Mouse (Mus musculus) limb, embryonic 14.5 days (tissue): ENCODE measurements at regions not wholly inside any gene's neighbourhood (a gene's known extent, or its start where the extent isn't known, plus 50 kb on each side); places are given as distances from the start of the nearest gene placed in this dataset.

Experiments
- ATAC-seq: fragments of 200-750 bp; cut with Nextera tagmentation; 2 replicates; pipeline ENCODE4 v1.8.0; 2017; ENCODE audit warnings: low read depth, moderate number of reproducible peaks, moderate TSS enrichment; ENCODE audit not compliant: low FRiP score
- DNase-seq: peaks from one replicate; pipeline ENCODE4 v3.0.0-alpha.2; 2015; ENCODE audit warnings: low spot score
- H3K27ac ChIP-seq: fragments of 300-500 bp; sonication (generic); replicated peaks from 2 replicates; pipeline ENCODE4 v1.5.1; 2014; ENCODE audit warnings: low read depth, mild to moderate bottlenecking, low read length, moderate library complexity, mixed read lengths
- H3K27me3 ChIP-seq: fragments of 300-500 bp; sonication (generic); 2 replicates; pipeline ENCODE4 v1.6.1; 2014; ENCODE audit warnings: low read length, mixed read lengths; ENCODE audit not compliant: control insufficient read depth, insufficient read depth
- H3K36me3 ChIP-seq: fragments of 300-500 bp; sonication (generic); 2 replicates; pipeline ENCODE4 v1.6.1; 2014; ENCODE audit warnings: mild to moderate bottlenecking, low read length, moderate library complexity, mixed read lengths; ENCODE audit not compliant: control insufficient read depth, insufficient read depth
- H3K4me1 ChIP-seq: fragments of 300-500 bp; sonication (generic); 2 replicates; pipeline ENCODE4 v1.6.1; 2014; ENCODE audit warnings: antibody characterized with exemption, low read length, mixed read lengths; ENCODE audit not compliant: control insufficient read depth, insufficient read depth
- H3K4me2 ChIP-seq: fragments of 300-500 bp; sonication (generic); replicated peaks from 2 replicates; pipeline ENCODE4 v1.6.1; 2014; ENCODE audit warnings: low read depth, mild to moderate bottlenecking, low read length, moderate library complexity; ENCODE audit not compliant: severe bottlenecking
- H3K4me3 ChIP-seq: fragments of 300-500 bp; sonication (generic); replicated peaks from 2 replicates; pipeline ENCODE4 v1.5.1; 2014; ENCODE audit warnings: low read length
- H3K9ac ChIP-seq: fragments of 300-500 bp; sonication (generic); 2 replicates; pipeline ENCODE4 v1.6.1; 2014; ENCODE audit warnings: mild to moderate bottlenecking, low read depth, low read length, moderate library complexity; ENCODE audit not compliant: severe bottlenecking
- H3K9me3 ChIP-seq: fragments of 300-500 bp; sonication (generic); 2 replicates; pipeline ENCODE4 v1.6.1; 2016; ENCODE audit warnings: low read length; ENCODE audit not compliant: control insufficient read depth
- POLR2A ChIP-seq: fragments of 200-500 bp; IDR thresholded peaks from 2 replicates; pipeline ENCODE4 v1.8.0; 2012; ENCODE audit warnings: inconsistent platforms, mild to moderate bottlenecking, moderate library complexity, borderline replicate concordance; ENCODE audit not compliant: insufficient read depth, insufficient read length; ENCODE audit errors: extremely low read depth
- WGBS: fragments of 180-500 bp; shearing (Covaris S2); extraction: QIAGEN DNeasy Blood & Tissue Kit; methylation state at CpG from one replicate; pipeline ENCODE4 v1.1.7; 2014; 5-methylcytosine and 5-hydroxymethylcytosine counted together

- H3K9me3 ChIP-seq, result no peaks in the 10 kb centered on the region
- H3K4me2 ChIP-seq, result no peak overlapping the region
- H3K36me3 ChIP-seq, result no peaks in the 10 kb centered on the region
- no peak for ATAC-seq
- no peak overlapping the region for H3K27ac ChIP-seq
- no peak for TF ChIP-seq POLR2A
- H3K4me3 ChIP-seq, result no peak overlapping the region
- peaks cover 6% of the 10 kb centered on the region; the same call in 1 of the 2 replicates for H3K4me1 ChIP-seq
- 73% methylated on average over 2 of the region's 2 CpGs for WGBS
- H3K9ac ChIP-seq, result no peak overlapping the region
- no peak for DNase-seq
- no peaks in the 10 kb centered on the region for H3K27me3 ChIP-seq
Observed at GRCm38 (mm10) chr10:43656207-43656606, 78.1 kb downstream of the Cd24a start.

- 82% methylated on average over 8 of the region's 8 CpGs for WGBS
- no peak overlapping the region for H3K9ac ChIP-seq
- no peak for ATAC-seq
- H3K4me1 ChIP-seq, result peaks cover 6% of the 10 kb centered on the region; the same call in 1 of the 2 replicates
- DNase-seq, result no peak
- H3K36me3 ChIP-seq, result no peaks in the 10 kb centered on the region
- no peaks in the 10 kb centered on the region for H3K9me3 ChIP-seq
- TF ChIP-seq POLR2A, result no peak
- no peak overlapping the region for H3K4me3 ChIP-seq
- H3K4me2 ChIP-seq, result no peak overlapping the region
- no peaks in the 10 kb centered on the region for H3K27me3 ChIP-seq
- H3K27ac ChIP-seq, result no peak overlapping the region
Observed at GRCm38 (mm10) chr10:43657501-43658225, 79.6 kb downstream of the Cd24a start.

- H3K9ac ChIP-seq, result no peak overlapping the region
- H3K27me3 ChIP-seq, result no peaks in the 10 kb centered on the region
- no peak overlapping the region for H3K27ac ChIP-seq
- 80% methylated on average over 1 of the region's 1 CpGs for WGBS
- no peaks in the 10 kb centered on the region for H3K36me3 ChIP-seq
- no peak for TF ChIP-seq POLR2A
- ATAC-seq (no peak), DNase-seq (no peak)
- H3K9me3 ChIP-seq, result no peaks in the 10 kb centered on the region
- no peak overlapping the region for H3K4me3 ChIP-seq
- no peak overlapping the region for H3K4me2 ChIP-seq
- H3K4me1 ChIP-seq, result peaks cover 6% of the 10 kb centered on the region; the same call in 1 of the 2 replicates
Observed at GRCm38 (mm10) chr10:43658226-43658593, 80.1 kb downstream of the Cd24a start.

- no peak overlapping the region for H3K27ac ChIP-seq
- no peak overlapping the region for H3K4me2 ChIP-seq
- H3K4me3 ChIP-seq, result no peak overlapping the region
- ATAC-seq, result no peak
- no peaks in the 10 kb centered on the region for H3K9me3 ChIP-seq
- DNase-seq, result no peak
- no peaks in the 10 kb centered on the region for H3K36me3 ChIP-seq
- TF ChIP-seq POLR2A, result no peak
- H3K9ac ChIP-seq, result no peak overlapping the region
- WGBS, result 73% methylated on average over 4 of the region's 4 CpGs
- no peaks in the 10 kb centered on the region for H3K27me3 ChIP-seq
- peaks cover 10% of the 10 kb centered on the region; the same call in 1 of the 2 replicates for H3K4me1 ChIP-seq
Observed at GRCm38 (mm10) chr10:43664844-43665243, 86.8 kb downstream of the Cd24a start.

- no peaks in the 10 kb centered on the region for H3K9me3 ChIP-seq
- H3K27ac ChIP-seq, result no peak overlapping the region
- no peak overlapping the region for H3K9ac ChIP-seq
- ATAC-seq (no peak), DNase-seq (no peak)
- 75% methylated on average over 9 of the region's 9 CpGs for WGBS
- H3K27me3 ChIP-seq, result no peaks in the 10 kb centered on the region
- H3K4me2 ChIP-seq, result no peak overlapping the region
- H3K4me1 ChIP-seq, result peaks cover 10% of the 10 kb centered on the region; the same call in 1 of the 2 replicates
- H3K4me3 ChIP-seq, result no peak overlapping the region
- H3K36me3 ChIP-seq, result no peaks in the 10 kb centered on the region
- TF ChIP-seq POLR2A, result no peak
Observed at GRCm38 (mm10) chr10:43666262-43667085, 88.4 kb downstream of the Cd24a start.
